Mouse (Mus musculus) ovary, postnatal 36 days (tissue): ENCODE data around the gene Sdhaf3.
"Not testable (repeated sequence)": the region's sequence is repeated elsewhere in the genome, so short reads cannot be mapped to it uniquely, and the experiment has no call there.

Source experiments
- DNase-seq: peaks from one replicate; pipeline ENCODE4 v3.0.0; 2022; ENCODE audit warnings: low spot score, mixed read lengths

Sdhaf3 gene

GRCm38 (mm10) chr6:6955764-6956561, at the start of gene Sdhaf3:
TSS of gene Sdhaf3 (plus strand) at chr6:6956004.
- DNase-seq: peak; percentile 93

GRCm38 (mm10) chr6:6909586-6909985, 46.2 kb upstream of the Sdhaf3 start:
- peak; percentile 54 for DNase-seq

- DNase-seq: no peak
These were observed 41.5 kb upstream of the Sdhaf3 start for GRCm38 (mm10) chr6:6914304-6914703.

DNA sequence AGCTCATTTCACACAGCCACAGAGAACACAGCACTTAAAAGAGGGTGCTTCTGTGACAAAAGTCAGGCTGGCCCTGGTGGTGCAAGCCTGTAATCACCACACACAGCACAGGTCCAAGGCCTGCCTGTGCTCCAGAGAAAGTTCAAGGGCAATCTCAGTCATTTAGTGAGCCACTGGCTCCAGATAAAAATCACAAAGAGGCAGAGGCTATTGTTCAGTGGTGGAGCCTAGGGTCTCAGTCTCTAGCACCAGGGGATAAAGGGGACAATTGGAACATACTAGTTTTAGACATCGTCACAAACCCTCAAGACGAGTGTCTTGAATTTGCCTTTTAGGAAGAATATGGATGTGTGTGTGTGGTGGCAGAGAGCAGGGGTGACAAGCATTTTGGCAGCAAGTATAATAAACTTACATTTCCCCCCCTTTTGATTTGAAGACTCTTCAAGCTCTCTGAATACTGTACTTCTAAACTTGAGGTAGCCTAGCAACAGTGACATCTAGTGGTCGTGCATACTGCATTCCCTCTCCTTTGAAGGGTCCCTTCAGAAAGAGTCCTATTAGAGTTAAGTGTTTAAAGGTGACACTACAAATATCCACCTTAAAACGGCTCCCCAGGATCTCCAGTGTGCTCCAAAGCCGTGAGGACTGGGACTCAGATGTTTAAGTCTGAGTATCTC, 40.8 kb upstream of the Sdhaf3 start:
- peak; percentile 5 for DNase-seq

DNA sequence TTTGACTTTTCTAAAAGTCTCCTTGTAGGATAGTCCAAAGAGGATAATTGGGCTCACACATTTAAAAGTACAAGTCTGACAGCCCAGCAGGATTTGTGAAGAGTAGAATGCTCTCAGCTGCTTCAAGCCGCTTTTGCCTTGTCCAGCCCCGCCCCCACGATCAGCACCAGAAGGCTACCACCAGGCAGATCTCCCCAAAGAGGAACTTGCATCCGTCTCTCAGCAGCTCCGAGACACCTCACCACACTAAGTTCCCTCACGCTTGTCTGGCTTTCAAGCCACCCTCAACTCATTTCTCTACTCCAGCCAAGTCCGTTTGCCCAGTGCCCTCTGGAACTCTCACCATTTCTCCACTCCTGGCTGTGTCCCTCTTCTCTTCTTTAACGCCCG, 40.3 kb upstream of the Sdhaf3 start:
- no peak for DNase-seq

DNA sequence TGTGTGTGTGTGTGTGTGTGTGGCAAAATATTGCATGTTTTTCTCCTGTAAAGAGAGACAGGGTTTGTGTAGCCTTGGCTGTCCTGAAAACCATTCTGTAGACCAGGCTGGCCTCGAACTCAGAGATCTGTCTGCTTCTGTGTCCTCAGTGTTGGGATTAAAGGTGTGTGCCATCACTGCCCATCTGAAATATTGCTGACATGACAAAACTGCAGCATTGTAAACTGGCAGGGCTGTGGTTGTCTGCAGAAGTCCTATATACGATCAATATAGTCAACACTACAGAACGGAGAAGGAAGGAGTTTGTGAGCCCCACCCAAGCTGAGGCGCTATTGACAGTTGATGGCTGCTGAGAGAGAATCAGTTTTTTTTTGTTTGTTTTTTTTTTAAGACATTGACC, 38.5 kb upstream of the Sdhaf3 start:
- no peak for DNase-seq

DNA sequence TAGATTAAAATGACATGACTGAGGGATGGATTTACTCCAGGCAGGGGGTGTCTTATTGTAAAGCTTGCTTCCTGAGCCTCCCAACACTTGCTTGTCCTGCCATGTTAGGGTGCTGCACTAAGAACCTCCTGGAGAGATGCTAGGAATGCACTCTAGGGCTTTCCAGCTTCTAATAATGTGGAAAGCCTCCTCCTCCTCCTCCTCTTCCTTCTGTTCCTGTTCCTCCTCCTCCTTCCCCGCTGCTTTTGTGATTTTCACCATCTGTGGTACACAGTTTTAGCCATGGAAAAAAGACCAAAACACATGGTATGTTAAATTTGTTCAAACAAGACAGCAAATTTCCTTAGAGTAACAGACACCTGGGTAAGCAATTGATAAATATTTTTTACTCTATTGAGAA, 30.5 kb upstream of the Sdhaf3 start:
- DNase-seq: no peak

DNA sequence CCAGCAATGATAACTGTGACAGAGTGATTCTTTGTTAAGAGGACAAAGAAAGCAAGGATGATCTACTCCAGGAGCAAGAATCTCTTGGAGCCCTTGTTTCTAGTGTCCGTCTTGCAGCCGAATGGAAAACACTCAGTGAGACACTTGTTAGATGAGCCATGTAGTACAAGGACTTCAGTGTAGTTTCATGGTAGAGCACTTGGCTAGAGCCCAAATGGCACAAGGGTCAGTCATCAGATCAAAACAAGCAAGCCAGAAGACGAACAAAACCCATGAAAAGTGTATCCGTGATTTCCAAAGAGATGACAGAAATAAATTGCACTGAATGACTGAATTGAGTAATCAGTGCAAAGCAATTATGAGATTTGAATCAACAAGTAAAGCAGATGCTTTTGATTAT, 25.0 kb upstream of the Sdhaf3 start:
- no peak for DNase-seq

DNA sequence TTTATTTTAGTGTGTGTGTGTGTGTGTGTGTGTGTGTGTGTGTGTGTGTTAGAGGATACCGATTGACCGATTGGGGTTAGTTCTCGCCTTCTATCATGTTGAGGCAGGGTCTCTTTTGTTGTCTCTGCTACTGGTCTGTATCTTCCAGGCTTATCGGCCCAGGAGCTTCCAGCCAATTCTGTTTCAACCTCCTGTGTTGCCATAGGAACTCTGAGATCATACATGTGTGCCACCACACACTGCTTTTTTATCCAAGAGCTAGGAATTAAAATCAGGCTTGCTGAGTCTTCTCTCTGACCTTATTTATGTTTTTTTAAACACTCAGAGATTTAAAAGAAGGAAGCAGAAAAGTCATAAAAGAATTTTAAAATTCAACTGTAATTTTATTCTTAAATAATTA, 24.3 kb upstream of the Sdhaf3 start:
- no peak for DNase-seq

DNA sequence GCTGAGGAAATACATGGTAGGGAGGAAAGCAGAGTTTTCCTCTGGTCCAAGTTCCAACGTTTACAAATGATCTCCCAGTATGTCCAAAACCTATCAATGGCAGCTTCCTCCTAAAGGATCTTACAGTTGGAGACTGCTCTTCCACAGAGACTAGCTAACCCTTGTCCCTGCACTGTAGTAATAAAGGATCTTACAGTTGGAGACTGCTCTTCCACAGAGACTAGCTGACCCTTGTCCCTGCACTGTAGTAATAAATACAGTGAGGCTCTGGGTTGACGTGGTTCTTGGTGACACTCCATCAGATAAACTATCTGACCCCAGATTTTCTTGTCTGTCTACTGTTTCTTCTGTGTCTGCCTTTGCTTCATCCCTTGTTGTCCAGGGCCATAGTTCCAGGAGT, 15.0 kb upstream of the Sdhaf3 start:
- no peak for DNase-seq

- peak; percentile 29 for DNase-seq
These were observed 13.0 kb upstream of the Sdhaf3 start for GRCm38 (mm10) chr6:6942813-6943212.

GRCm38 (mm10) chr6:6947650-6948049, 8.2 kb upstream of the Sdhaf3 start:
- no peak for DNase-seq

GRCm38 (mm10) chr6:6955395-6955763, 425 bp upstream of the Sdhaf3 start:
- no peak for DNase-seq

DNA sequence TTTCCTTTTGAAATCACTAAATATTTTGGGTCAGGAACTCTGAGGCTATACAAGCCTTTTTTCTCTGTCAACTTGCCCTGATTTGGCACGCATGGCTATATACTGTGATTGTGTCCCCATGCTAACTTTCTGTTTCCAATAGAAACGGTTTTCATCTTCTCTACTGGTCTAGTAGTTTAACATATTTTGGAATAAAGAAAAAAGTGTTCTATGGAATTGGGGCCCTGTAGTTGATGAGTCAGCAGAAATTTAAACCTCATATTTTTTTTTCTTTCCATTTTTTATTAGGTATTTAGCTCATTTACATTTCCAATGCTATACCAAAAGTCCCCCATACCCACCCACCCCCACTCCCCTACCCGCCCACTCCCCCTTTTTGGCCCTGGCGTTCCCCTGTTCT, 3.4 kb downstream of the Sdhaf3 start:
- not testable (repeated sequence) for DNase-seq

DNA sequence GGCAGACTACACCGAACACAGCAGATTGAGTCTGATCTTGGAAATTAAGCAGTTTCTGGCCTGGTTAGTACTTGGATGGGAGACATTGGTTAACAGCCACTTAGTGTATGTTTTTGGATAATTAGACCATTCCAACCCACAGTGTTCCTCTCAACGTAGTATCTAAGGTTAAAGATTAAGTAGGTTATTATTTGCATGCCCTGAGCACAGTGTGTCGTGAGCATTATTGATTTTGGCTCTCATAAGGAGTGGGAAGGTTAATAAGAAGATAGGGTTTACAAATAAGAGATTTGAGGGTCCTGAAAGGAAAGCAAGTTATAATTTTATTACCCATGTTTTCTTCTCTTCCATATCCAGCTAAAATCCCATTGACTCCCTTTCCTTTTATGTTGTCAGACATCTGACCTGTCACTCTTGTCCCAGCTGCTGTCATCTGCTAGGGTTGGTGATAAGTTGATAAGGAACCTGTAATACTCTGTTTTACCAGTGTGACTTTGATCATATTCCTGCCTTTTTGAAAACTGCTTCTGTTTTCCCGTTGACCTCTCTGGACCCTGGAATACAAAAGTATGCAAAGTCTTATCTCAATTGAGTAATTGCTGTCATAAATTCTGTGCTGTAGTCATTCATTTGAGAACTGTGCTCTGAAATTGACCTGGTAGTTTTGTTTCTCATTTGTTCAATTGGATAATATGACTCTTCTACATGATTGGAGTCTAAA, 41.6 kb downstream of the Sdhaf3 start:
- no peak for DNase-seq

GRCm38 (mm10) chr6:6997956-6998355, 42.2 kb downstream of the Sdhaf3 start:
- no peak for DNase-seq

DNA sequence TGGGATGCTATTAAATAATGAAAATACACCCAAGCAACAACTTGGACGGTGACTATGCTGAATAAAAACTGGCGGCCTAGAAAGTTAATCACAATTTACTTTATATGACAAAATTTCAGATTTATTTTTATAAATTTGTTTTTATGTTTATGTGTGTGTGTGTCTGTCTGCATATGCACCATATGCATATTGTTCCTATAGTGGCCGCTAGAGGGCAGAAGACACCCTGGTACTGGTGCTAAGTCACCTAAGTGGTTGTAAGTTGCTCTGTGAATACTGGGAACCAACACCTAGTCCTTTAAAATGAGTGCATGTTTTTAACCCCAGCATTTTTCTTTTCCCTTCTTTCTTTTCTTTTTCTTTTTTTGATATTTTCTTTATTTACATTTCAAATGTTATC, 43.2 kb downstream of the Sdhaf3 start:
- DNase-seq: no peak

DNA sequence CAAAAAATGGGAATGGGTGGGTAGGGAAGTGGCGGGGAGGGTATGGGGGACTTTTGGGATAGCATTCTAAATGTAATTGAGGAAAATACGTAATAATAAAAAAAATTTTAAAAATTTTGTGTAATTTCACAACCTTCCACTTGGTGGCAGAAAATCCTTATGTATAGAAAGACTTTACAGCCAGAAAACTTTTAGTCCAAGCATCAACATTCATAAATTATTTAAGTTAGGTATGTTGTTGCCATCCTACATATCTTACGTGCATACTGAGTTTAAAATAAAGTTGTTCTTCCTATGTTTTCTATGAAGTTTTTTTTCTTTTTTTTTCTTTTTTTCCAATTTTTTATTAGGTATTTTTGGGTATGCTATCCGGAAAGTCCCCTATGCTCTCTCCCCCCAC, 47.3 kb downstream of the Sdhaf3 start:
- no peak for DNase-seq

- no peak for DNase-seq
These were observed 48.2 kb downstream of the Sdhaf3 start for GRCm38 (mm10) chr6:7004005-7004404.

GRCm38 (mm10) chr6:7038087-7038486, 82.3 kb downstream of the Sdhaf3 start:
- no peak for DNase-seq

GRCm38 (mm10) chr6:7038835-7039234, 83.0 kb downstream of the Sdhaf3 start:
- DNase-seq: no peak

DNA sequence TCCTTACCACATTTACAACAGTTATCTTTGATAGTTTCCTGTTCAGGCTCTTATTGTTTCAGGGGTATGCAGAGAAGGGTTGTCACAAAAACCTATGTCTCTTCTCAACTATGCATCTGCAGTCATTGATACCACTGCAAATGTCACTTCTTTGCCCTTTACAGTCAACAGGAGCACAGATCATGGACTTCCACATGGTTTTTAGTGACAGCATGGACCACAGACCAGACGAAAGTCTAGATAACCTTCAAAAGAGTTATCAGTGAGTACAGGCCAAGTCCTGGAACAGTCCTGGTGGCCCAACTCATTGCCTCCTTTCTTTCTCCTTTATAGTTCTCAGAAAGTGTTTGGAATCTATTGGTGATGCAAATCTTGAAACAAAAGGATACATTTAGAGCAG, 86.1 kb downstream of the Sdhaf3 start:
- DNase-seq: no peak

GRCm38 (mm10) chr6:7062819-7063218, 107.0 kb downstream of the Sdhaf3 start:
- DNase-seq: no peak
